Mouse (Mus musculus) right cerebral cortex, postnatal 10 days (tissue): Measurements from ENCODE around the gene Clec18a.
A peak's percentile ranks its signal among the peaks of the same experiment; 100 is the strongest.
"Not testable (repeated sequence)": the region's sequence is repeated elsewhere in the genome, so short reads cannot be mapped to it uniquely, and the experiment has no call there.

Source experiments
- DNase-seq, 2 experiments: peaks; one replicate each; pipeline ENCODE4 v3.0.0; 2021; ENCODE audit warnings: low spot score in 2 of 2

The Clec18a gene

GRCm38 (mm10) chr8:111092326-111092725 lies at the start of gene Clec18a:
TSS of gene Clec18a (minus strand) at chr8:111092426.
- DNase-seq: not testable (repeated sequence)

GRCm38 (mm10) chr8:111130756-111131155 lies 38.5 kb upstream of the Clec18a start:
- DNase-seq: no peak

GRCm38 (mm10) chr8:111119481-111119880 lies 27.3 kb upstream of the Clec18a start:
- DNase-seq: no peak

GRCm38 (mm10) chr8:111114891-111115290 lies 22.7 kb upstream of the Clec18a start:
- DNase-seq: no peak

GRCm38 (mm10) chr8:111094719-111095302 lies 2.6 kb upstream of the Clec18a start:
- DNase-seq: peak in 1 of 2 experiments; percentile 38

- peak; percentile 94 to 95 for DNase-seq
Observed at GRCm38 (mm10) chr8:111093865-111094718, 1.9 kb upstream of the Clec18a start, which contains the start of gene Pdpr. TSS of gene Pdpr (plus strand) at chr8:111094630.

- DNase-seq: no peak
Observed at GRCm38 (mm10) chr8:111091706-111092105, 520 bp downstream of the Clec18a start.

GRCm38 (mm10) chr8:111090126-111090525 lies 2.1 kb downstream of the Clec18a start:
- DNase-seq: peak; percentile 77 to 88

GRCm38 (mm10) chr8:111083936-111084335 lies 8.3 kb downstream of the Clec18a start:
- not testable (repeated sequence) for DNase-seq

GRCm38 (mm10) chr8:111081580-111082258 lies 10.5 kb downstream of the Clec18a start:
- no peak for DNase-seq

- DNase-seq: no peak
Observed at GRCm38 (mm10) chr8:111079861-111080271, 12.4 kb downstream of the Clec18a start.

- DNase-seq: no peak
Observed at GRCm38 (mm10) chr8:111079461-111079860, 12.8 kb downstream of the Clec18a start.

GRCm38 (mm10) chr8:111075926-111076325 lies 16.3 kb downstream of the Clec18a start:
- peak in 1 of 2 experiments; percentile 45 for DNase-seq

GRCm38 (mm10) chr8:111068660-111069059 lies 23.6 kb downstream of the Clec18a start:
- DNase-seq: not testable (repeated sequence)

GRCm38 (mm10) chr8:111067439-111067838 lies 24.8 kb downstream of the Clec18a start:
- DNase-seq: no peak

GRCm38 (mm10) chr8:111066308-111066707 lies 25.9 kb downstream of the Clec18a start:
- DNase-seq: no peak

GRCm38 (mm10) chr8:111062893-111063292 lies 29.3 kb downstream of the Clec18a start:
- DNase-seq: no peak

- peak; percentile 90 to 91 for DNase-seq
Observed at GRCm38 (mm10) chr8:111062072-111062757, 30.0 kb downstream of the Clec18a start.

GRCm38 (mm10) chr8:111061688-111062071 lies 30.5 kb downstream of the Clec18a start:
- DNase-seq: no peak

GRCm38 (mm10) chr8:111058946-111059572 lies 33.2 kb downstream of the Clec18a start:
- no peak for DNase-seq

GRCm38 (mm10) chr8:111056691-111057293 lies 35.4 kb downstream of the Clec18a start:
- peak; percentile 66 to 68 for DNase-seq
